Mouse (Mus musculus): ENCODE measurements at regions not wholly inside any gene's neighbourhood (a gene's known extent, or its start where the extent isn't known, plus 50 kb on each side); places are given as distances from the start of the nearest gene placed in this dataset.

- peak; percentile 32; the same call in 1 of the 2 replicates for TF ChIP-seq CTCF (IDR thresholded peaks at IDR 0.05; ENCODE audit: low read depth)
- TF ChIP-seq EP300 (IDR thresholded peaks at IDR 0.05; ENCODE audit: low read depth) = no peak
Measured at GRCm38 (mm10) chr16:71208806-71209205, 895.1 kb downstream of the Gbe1 start.
